Comparison of ENCODE assay signal across 8 mouse cellular contexts in the genomic region with DNA sequence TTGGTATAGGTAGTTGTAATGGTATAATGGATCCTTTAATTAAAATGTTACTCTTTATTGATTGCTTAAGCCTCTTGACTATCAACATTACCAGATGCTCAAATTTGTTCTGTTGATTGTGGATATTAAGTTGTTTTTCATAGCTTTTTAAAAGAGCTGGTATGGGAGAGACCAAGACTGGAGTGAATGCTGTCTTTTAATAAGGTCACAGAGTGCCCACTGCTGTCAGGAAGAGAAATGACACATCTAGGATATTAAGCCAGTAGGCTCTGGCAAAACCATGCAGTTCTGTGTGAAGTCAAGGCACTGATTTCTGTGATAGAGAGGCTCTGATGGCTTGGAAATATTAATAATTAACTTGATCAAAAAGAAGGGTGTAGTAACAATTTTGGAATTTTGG. TPM values are rescaled to one million over a fixed set of nuclear protein-coding genes. Genes with fewer than 3 reads are reported as not detected.
DNase-seq lines count a peak whose midpoint lies in the region; ATAC-seq and TF ChIP-seq lines count a peak whose summit lies in the region.
"Had no signal": no experiment of that assay in that cellular context is flagged by ENCODE, and none has a peak within 500 bp of the region (broad histone marks: within the 10 kb centered on the region; RNA-seq: fewer than 3 reads in every experiment).

No protein-coding gene starts in this region.

- intact Hi-C loops in left cerebral cortex, postnatal 14 days (cut with DNase I), result loop anchor here (2.0 kb wide), 1 partner anchor 153 kb away; no protein-coding TSS in a partner anchor

- DNase-seq in hindbrain, embryonic 11.5 days (ENCODE audit: low spot score), result peak; percentile 12
- peak; percentile 32 for DNase-seq in CD4-positive helper T cell, adult 2 months (ENCODE audit: low read depth, low spot score)
- no peak for DNase-seq in Patski (ENCODE audit: low read depth, low spot score)
- peak; percentile 2 for DNase-seq in hindlimb bud, embryonic 11.5 days (ENCODE audit: extremely low spot score, low read depth, low spot score)
- DNase-seq in left cerebral cortex, postnatal 14 days (ENCODE audit: low spot score in 2 of 2), result no peak
- DNase-seq in left cerebral cortex, adult 11 months (ENCODE audit: low spot score), result no peak

- H3K9ac ChIP-seq in hindbrain, embryonic 11.5 days (ENCODE audit: low read depth, low read length), result no peak overlapping the region
- no peak overlapping the region for H3K9ac ChIP-seq in hindbrain, embryonic 12.5 days
- H3K9ac ChIP-seq: lung, embryonic 15.5 days had no signal

- in situ Hi-C loops in Patski (cut with MboI; ENCODE audit: low pct_unique_long_range_greater_than_20kb), result no loop called here

- POLR2A ChIA-PET in Patski (lab: Charles Lee), result no interaction called here

- no peaks in the 10 kb centered on the region for H3K9me3 ChIP-seq in hindbrain, embryonic 11.5 days (ENCODE audit: control insufficient read depth, low read length)
- no peaks in the 10 kb centered on the region for H3K9me3 ChIP-seq in hindbrain, embryonic 12.5 days (replicated peaks)
- H3K9me3 ChIP-seq: lung, embryonic 15.5 days had no signal

- no peak for ATAC-seq in hindbrain, embryonic 11.5 days (ENCODE audit: low FRiP score)
- ATAC-seq in hindbrain, embryonic 12.5 days (ENCODE audit: low FRiP score), result no peak
- no peak for ATAC-seq in Patski

- no peaks in the 10 kb centered on the region for H3K4me1 ChIP-seq in hindbrain, embryonic 11.5 days (replicated peaks; ENCODE audit: control insufficient read depth, insufficient read depth, low read length)
- no peaks in the 10 kb centered on the region for H3K4me1 ChIP-seq in hindbrain, embryonic 12.5 days
- H3K4me1 ChIP-seq: lung, embryonic 15.5 days had no signal

- H3K4me2 ChIP-seq in hindbrain, embryonic 11.5 days (replicated peaks; ENCODE audit: low read depth, low read length), result no peak overlapping the region
- H3K4me2 ChIP-seq in hindbrain, embryonic 12.5 days (replicated peaks), result no peak overlapping the region
- H3K4me2 ChIP-seq: lung, embryonic 15.5 days had no signal

- CTCF ChIA-PET in Patski (lab: Charles Lee), result interaction anchor here (0.8 to 1.6 kb wide), 6 partner anchors 9 to 26 kb away, joined by 3 to 7 read pairs (median 4); no protein-coding TSS in a partner anchor

- peak; percentile 45 for TF ChIP-seq CTCF in Patski (IDR thresholded peaks at IDR 0.05)

- no peaks in the 10 kb centered on the region for H3K36me3 ChIP-seq in hindbrain, embryonic 11.5 days (ENCODE audit: control insufficient read depth, insufficient read depth, low read length)
- peaks cover 23% of the 10 kb centered on the region for H3K36me3 ChIP-seq in hindbrain, embryonic 12.5 days

- no peaks in the 10 kb centered on the region for H3K27me3 ChIP-seq in hindbrain, embryonic 11.5 days (ENCODE audit: control insufficient read depth, insufficient read depth, low read length)
- no peaks in the 10 kb centered on the region for H3K27me3 ChIP-seq in hindbrain, embryonic 12.5 days
- no peaks in the 10 kb centered on the region for H3K27me3 ChIP-seq in Patski
- H3K27me3 ChIP-seq: lung, embryonic 15.5 days had no signal

- no peak overlapping the region for H3K27ac ChIP-seq in hindbrain, embryonic 11.5 days (ENCODE audit: low read depth, low read length)
- no peak overlapping the region for H3K27ac ChIP-seq in hindbrain, embryonic 12.5 days
- H3K27ac ChIP-seq: lung, embryonic 15.5 days had no signal

- no peak overlapping the region for H3K4me3 ChIP-seq in hindbrain, embryonic 11.5 days (ENCODE audit: low read depth, low read length)
- no peak overlapping the region for H3K4me3 ChIP-seq in hindbrain, embryonic 12.5 days
- H3K4me3 ChIP-seq: lung, embryonic 15.5 days had no signal

RNA-seq across cellular contexts. Expression of a gene that starts 34.1 kb away (rescaled TPM):
- 28.1 and 30.6 TPM in 2 replicates for polyA plus RNA-seq in hindbrain, embryonic 11.5 days (2014; fragmentation: Nextera tagmentation; extraction: Ambion mirVana)
- polyA plus RNA-seq in hindbrain, embryonic 12.5 days (2016; fragmentation: Nextera tagmentation; extraction: Ambion mirVana), result 33.4 and 35.0 TPM in 2 replicates
- 42.8 TPM for polyA plus RNA-seq in Patski (2021)
- 10 to 100 TPM; 30.5 to 33.9 TPM for total RNA-seq in left cerebral cortex, postnatal 14 days (2021)

Comparison
In these comparisons a context has a peak if more than half of its experiments do, and no peak if none do; other contexts are left out.
1. DNase-seq: peak in hindbrain, embryonic 11.5 days (single experiment), CD4-positive helper T cell, adult 2 months (single experiment) and hindlimb bud, embryonic 11.5 days (single experiment); none in Patski (single experiment), left cerebral cortex, postnatal 14 days (0 of 2) and left cerebral cortex, adult 11 months (single experiment).